Mouse (Mus musculus) erythroid progenitor cell, adult 5-6 weeks (primary cell): ENCODE data around the gene Nit2. TPM values are rescaled to one million over a fixed set of nuclear protein-coding genes. Genes with fewer than 3 reads are reported as not detected.
"Not testable (repeated sequence)": the region's sequence is repeated elsewhere in the genome, so short reads cannot be mapped to it uniquely, and the experiment has no call there.

Experiments used
- ATAC-seq: replicated peaks from 2 replicates; pipeline ENCODE4 v1.8.0; 2016; ENCODE audit warnings: moderate number of reproducible peaks, mild to moderate bottlenecking, moderate TSS enrichment, inconsistent platforms; ENCODE audit not compliant: poor library complexity, low FRiP score, severe bottlenecking
- total RNA-seq, 2 experiments: library from RNA; stranded (forward) in 1 of 2; stranded (reverse) in 1 of 2; fragments of 150-400 nt in 1 of 2; fragments of 186-747, 209-891 nt in 1 of 2; gene quantifications; 2 replicates each; pipeline versions ENCODE4 v1.2.3 to v1.2.4; 2015 to 2017; ENCODE audit warnings: low replicate concordance in 2 of 2

Gene Nit2
- 10.8 and 14.7 TPM in 2 replicates for total RNA-seq (2015; ENCODE audit: low replicate concordance)
- 0.39 TPM in 1 of 2 replicates, not detected in the other for total RNA-seq (2017; ENCODE audit: low replicate concordance)

DNA sequence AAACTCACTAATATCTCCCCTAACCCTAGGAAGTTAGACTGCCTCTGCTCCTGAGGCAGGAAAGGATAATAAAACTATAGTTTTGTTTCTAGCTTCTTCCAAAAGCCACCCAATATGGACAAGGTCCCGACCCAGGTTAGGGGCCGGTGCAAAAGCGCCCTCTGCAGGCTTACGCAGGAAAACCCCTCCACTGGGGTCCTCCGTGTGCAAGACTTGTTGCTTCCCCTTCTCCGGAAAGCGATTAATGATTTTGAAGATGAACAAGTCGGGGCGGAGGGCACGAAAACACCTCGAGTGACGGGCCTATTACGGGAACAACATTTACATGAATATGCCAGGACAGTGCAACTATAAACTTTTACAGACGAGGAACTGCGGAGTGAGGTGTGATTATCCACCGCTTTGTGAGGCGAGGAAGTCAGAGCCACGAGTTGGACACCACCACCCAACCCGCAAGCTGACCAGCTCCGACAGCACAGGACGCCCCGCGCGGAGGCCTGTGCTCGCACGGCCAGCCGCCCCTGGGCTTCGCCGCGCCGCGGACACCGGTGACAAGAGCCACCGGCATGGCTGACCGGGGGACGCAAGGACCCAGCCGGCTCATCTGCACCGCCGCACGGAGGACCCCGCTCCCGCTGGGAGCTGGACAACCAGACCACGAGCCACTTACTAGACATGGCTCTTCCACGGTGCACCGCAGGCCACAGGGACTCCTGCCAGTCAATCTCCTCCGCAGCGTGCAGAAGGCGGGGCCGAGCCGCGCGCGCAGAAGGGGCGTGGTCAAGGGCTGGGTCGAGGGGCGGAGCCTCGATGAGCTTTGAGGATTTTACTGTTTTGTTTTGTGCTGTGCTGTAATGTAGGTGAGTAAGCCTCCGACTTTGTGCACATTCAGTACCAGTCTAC lies at the start of gene Nit2:
Nit2 (minus strand) TSS at position 731 of the 903 bp plus-strand sequence.
- peak; percentile 98 for ATAC-seq

DNA sequence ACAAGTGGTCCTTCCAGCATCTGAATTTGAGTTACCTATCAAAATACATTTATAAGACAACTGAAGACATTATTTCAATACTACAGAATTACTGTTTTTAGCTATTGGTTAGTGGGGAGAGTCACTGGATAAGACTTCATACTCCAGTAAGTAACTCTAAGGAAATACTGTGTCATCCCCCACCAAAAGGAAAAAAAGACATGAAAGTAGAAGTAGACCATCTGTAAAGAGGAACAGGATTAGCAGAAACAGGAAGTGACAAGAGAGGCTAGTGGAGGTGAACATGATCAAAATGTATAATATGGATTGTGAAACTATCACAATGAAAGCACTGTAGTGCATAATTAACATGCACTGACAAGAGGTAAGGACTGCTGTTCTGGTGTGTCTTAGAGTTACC lies 48.8 kb upstream of the Nit2 start:
- ATAC-seq, result no peak

DNA sequence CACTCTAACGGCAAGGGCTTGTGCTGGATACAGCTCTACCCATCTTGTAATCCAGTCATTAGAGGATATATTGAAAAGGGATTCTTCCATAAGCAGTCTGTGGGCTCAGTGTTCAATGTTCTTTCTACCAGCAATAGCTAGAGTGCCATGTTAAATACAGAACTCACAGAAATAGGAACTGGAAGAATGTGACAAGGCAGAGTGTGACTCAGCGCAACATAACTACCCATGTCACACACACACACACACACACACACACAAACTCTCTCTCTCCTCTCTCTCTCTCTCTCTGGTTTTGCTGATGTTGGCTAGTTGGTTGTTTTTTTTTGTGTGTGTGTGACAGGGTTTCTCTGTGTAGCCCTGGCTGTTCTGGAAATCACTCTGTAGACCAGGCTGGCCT lies 43.9 kb upstream of the Nit2 start:
- no peak for ATAC-seq

DNA sequence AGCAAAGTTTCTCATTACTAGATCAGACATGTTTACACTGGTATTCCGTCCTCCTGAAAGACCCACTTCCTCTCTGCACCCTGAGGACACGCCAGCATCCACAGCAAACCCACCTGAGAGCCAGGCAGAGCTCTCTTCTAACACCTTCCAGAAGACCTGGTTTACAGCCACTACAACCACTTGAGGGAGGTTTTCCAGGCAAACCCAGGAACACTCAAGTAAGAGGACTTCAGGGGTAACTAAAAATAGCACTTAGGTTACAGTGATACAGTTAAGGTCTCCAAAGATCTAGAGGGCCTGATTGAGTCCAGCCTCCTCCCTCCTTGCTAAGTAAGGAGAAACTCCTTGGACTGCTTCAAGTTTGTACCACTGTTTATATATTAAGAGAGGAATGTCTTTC lies 41.2 kb upstream of the Nit2 start:
- no peak for ATAC-seq

DNA sequence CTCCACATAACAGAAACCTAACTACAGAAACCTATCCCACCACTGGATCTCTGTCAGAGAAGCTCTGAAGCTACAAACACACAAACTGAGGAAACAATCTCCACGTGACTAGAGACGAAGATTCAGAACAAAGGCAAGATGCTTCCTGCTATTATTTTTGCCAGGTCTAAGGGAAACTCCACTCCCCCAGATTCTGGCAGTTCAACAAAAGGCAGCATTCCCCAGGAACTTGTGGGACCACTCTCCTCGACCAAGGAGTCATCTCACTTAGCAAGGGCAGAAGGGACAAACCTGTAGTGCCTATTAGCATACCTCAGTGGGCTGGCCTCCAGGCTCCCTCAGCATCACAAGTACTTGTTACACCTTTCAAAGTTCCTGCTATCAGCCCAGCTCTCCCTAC lies 30.1 kb upstream of the Nit2 start:
- ATAC-seq, result no peak

DNA sequence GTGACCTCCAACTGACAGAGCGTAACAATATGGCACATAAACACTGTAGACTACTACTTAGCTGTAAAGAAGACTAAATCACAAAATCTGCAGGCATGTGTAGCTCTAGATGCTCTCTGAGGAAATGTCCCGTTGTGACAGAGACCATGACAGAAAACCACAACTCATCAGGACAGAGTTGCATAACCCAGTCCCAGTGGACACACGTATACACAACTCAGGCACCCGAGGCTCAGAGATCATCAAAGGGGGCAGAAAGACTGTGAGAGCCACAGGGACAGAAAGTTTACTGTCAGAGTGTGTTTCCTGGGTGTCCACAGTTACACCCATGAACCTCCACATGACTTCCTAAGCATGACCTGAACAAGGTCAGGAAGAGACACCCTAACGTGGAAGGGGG lies 29.4 kb upstream of the Nit2 start:
- no peak for ATAC-seq

DNA sequence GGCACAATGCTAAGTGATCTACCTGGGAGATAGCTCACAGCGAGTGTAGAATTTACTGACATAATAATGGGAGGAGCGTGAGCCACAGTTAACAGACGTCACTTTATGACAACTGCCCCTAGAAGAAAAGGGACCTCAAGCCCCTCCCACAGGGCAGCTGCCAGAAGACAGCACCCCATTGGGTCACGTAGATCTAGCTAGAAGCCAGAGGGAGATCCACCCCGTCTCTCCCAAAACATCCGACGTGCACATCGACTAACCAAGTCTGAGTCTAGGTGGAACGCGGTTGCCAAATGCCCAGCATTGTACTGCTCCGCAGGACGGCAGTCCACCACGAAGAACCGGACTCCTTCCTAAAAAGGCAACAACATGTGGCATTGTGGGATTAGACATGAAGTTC lies 24.1 kb upstream of the Nit2 start:
- no peak for ATAC-seq

DNA sequence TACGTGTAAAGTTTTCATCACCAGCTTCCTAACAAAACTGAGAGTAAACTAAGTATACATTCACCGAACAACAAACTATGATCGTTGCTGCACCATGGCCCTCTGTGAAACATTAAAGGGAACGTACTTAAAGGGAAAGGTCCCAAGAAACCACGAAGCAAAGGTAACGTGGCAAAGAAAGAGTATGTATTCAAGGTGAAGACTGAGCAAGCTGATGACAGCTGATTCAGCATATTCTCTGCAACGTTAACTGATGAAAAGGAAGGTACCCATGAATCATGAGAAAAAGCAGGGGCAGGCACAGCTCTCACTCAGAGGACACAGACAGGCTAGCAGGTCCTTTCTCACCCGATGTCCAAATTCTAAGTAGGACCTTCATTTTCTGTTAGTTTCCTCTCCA lies 23.2 kb upstream of the Nit2 start:
- ATAC-seq, result no peak

DNA sequence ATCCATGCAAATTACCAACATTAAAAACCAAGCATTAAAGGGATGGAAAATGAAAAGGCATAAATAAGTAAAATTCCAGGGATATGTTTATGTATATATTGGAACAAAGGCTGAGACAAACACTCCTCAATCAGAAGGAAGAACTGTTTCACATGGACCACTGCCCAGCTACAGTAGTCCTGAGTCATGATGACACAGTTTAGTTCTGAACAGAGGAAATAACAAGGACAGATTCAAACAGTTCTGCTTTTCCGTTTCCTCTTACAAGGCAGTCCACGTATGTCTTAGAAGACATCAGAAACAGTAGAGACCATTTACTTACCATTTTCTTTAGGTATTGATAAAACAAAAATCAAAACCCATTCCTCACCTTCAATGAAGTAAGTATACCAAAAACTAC lies 22.4 kb upstream of the Nit2 start:
- no peak for ATAC-seq

DNA sequence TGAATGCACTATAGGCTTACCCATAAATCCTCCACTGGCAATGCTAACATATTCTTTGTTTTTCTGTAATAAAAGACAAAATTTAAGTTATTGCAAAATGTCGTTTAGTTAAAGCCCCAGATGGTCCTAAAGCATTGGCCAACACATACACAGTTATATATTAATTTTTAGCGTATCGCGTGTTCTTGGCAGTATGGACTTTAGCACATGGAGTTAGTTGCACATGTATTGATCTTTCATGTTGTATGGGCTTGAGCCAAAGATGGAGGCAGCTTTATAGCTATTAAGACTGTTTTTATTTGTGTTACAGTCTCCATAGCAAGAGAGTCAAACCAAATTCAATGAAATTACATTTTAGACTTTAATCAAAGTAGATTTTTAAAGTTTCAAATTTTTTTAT lies 19.5 kb upstream of the Nit2 start:
- no peak for ATAC-seq

DNA sequence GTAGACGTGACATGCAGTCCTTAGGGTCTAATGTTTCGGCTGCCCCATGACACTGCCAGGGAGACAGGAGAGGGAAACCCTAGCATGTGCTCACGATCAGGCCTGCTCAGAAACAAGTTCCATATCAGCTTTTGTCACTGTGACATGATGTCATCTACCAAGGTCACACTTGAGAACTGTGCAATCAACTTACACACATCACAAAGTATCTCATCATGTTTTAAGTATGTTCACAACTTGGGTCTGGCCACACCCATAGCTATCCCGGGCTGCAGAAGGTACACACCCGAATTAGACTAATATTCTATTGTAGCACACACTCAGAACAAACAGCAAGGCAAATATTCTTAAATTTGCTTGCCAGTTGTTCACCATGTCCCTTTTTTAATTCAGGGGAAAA lies 14.9 kb upstream of the Nit2 start:
- no peak for ATAC-seq

DNA sequence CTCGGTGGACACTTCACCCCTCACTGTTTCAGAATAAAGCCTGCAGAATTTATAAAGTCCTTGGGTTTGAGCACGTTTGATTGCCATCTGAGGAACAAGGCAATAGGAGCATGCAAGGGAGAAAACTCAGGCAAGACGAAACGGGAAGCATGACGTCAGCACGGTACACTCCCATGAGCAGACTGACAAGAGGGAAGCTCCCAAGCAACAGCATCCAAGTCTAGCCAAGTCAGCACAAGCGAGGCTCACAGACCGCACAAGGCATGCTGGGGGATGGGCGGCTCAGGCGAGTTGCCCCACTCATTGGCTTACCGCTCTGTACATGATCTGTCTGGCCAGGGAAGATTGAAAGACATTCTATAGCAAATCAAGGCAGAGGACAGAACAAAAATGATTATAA lies 14.0 kb upstream of the Nit2 start:
- ATAC-seq, result no peak

DNA sequence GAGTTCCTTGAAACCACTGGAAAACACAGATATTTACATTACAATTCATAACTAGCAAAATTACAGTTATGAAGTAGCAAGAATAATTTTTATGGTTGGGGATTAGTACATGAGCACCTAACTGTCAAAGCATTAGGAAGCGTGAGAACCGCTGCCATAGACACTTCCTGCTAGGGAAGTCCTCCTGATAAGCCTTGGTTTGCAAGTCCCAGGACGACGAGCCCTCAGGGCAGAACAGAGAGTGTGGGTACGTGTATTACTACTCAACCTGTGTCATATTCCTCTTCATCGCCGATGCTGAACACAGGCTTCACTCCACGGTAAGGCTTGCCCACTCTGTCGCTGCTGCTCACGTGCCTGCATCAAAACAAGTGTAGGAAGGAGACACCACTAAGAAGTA lies 10.5 kb upstream of the Nit2 start:
- ATAC-seq, result no peak

DNA sequence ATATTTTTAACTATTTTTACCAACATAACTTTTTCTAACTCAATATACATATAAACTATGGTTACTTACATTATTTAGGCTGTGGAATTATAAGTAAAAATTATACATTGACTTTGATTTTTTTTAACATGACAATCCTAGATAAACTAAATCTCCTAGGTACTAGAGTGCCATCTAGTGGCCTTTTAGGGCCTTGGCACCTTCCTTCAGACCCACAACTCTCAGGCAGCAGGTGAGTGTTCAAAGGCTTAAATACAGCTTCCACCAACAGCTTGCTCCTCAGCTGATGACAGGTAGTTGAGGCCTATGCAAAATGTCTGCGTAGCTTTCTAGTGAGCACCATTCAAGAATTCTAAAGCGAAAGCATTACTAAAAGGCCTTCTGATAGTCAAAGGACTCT lies 10.1 kb upstream of the Nit2 start:
- ATAC-seq, result peak; percentile 68; the same call in 1 of the 2 replicates

DNA sequence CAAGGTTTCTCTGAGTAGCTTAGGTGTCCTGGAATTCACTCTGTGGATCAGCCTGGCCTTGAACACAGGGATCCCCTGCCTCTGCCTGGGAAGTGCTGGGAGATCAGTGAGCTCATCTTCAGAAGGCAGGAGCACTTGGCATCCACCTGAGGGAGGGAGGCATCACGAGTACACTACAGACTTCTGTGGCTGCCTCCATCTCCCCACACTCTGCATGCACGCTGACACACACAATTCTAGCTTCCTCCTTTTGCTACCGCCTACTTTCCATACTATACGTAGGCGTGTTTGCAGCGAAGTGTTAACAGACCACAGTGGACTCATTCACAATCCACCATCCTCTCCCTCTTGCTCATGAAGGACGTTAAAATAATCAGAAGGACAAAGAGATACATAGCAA lies 9.1 kb upstream of the Nit2 start:
- ATAC-seq, result no peak

DNA sequence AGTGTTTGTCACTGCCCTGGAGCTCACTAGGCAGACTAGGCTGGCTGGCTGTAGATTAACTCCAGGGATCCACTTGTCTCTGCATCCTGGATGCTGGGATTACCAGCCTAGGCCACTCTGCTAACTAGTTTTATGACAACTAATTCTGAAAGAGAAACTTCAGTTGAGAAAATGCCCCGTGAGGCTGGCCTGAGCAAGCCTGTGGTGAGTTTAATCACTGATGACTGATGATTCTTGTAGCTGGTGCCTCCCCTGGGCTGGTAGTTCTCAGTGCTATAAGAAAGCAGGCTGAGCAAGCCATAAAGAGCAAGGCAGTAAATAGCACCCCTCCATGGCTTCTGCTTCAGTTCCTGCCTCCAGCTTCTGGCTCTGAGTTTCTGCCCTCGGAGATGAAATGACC lies 8.6 kb upstream of the Nit2 start:
- no peak for ATAC-seq

DNA sequence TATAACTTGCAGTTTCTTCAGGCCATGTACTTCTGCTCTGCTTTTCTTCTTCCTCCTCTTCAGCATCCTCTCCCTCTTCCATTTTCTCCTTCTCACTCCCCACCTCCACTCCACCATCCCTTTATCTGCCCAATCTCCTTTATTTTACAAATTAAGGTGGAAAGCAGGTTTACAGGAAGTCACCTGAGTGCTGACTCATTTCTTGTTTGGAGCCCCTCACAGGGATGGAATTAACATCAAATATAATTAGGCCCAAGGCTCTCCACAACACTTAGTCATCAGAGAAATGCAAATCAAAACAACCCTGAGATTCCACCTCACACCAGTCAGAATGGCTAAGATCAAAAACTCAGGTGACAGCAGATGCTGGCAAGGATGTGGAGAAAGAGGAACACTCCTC lies 7.3 kb upstream of the Nit2 start:
- not testable (repeated sequence) for ATAC-seq

DNA sequence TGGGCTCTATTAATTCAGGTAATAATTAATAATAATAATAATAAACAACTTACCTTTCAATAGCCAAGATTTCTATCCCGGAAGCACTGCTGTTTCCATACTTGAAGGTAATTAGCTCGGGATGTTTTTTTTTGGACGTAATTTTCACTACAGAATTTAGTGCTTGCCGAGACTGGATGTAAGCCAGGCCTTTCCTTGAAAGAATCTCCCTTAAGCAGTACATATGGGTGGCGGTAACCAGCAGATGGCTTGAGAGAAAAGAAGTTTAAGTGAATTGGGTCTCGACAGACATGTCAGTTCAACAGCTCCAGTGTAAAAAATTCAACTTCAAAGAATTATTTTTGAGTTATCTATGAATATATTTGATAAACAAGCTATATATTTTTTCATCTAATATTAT lies 4.4 kb upstream of the Nit2 start:
- ATAC-seq, result no peak

DNA sequence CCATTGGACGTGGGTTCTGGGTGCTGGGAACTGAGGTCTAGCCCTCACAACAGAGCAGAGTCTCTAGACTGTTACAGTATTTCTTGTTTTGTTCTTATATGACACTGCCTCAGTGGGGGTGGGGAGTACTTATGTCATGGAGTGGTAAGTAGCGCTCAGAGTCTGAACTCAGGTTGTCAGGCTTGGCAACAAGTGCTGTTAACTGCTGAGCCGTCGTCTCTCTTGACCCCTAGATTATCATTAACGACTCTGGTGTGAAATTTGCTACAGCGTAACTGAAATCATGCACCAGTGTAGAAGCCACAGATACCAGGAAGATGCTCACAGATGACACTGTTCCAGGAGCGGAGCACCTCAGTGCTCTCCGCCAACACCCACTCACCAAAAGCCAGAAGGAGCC lies 4.0 kb upstream of the Nit2 start:
- ATAC-seq, result no peak

DNA sequence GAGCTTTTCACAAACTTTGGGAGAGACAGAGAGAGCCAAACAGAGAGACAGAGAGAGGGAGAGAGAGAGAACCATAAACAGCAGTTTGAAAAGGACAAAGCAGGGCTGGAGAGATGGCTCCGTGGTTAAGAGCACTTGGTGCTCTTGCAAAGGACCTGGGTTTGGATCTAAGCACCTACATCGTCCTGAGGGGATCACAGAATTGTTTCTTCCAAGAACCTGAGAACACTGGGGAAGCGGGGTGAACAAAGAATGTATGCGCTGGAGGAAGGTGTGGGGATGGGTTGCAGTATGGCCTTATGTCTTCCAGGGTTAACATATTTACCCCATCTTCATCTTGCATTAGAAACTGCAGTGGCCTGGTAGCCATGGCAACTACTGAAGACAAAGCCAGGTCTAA lies 1.1 kb upstream of the Nit2 start:
- ATAC-seq, result no peak

DNA sequence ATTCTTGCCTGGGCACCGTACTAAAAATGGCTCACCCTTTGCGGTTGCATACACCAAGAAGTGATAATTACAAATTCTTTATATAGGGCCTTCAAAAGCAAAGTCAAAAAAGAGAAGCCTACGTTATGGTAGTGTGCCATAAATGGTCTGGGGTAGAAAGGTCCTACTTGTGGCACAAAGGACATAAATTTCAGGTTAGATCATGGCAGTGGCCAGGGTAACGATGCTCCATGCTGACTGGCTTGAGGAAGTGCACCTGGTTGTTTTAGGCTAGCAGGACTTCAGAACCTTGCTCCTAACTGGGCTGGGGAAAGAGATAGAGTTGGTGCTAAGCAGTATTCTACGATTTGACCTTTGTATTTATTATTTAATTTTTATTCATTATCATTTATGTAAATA lies 372 bp upstream of the Nit2 start:
- ATAC-seq, result peak; percentile 22; the same call in 1 of the 2 replicates

DNA sequence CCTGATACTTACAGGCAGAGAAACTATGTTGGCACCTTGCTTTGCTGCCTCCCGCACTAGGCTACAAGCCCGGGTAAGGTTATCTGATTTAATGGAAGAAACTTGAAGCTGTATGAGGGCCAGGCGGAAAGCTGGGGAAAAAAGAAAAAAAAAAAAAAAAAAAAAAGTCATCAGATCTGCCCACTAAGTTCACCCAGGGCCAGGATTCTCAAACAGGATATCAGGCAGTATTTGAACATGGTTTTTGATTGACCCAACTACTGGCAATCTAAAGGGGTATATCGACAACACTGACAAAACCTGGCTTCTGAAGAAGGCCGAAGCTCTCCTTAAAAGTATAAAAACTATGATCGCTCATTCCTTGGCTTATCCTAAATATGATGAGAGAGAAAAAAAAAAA lies 1.1 kb downstream of the Nit2 start:
- ATAC-seq, result no peak
